Mouse (Mus musculus): ENCODE results near the gene Rarres1. TPM values are rescaled to one million over a fixed set of nuclear protein-coding genes. Genes with fewer than 3 reads are reported as not detected.

Rarres1 gene
- polyA plus RNA-seq (2012; rRNA removed), result 0.55 and 0.91 TPM in 2 replicates

DNA sequence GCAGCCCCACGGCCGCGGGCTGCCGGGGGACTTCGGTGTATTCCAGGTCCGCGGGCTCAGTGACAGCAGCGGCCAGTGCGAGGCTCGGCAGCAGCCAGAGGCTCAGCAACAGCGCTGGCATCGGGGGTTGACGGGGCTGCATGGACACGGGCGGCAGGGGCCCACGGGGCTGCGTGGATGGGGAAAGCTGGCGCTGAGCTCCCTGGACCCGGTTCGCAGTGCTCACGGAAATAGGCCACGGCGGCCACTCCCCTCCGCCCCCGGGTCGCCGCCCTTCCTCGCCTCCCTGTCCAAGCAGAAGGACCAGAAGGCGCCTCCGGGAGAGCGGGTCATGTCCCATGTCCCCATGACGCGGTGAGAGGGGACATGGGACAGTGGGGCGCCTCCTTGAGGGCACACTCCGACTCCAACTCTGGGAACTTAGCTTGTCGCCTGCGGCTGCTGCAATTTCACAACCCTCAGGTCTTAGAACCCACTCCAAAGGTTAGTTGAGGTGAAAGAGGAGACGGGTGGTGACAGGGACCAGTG lies at the start of gene Rarres1:
Gene Rarres1 (minus strand): TSS at position 250 of the 528 bp plus-strand sequence.
- no peak for DNase-seq (ENCODE audit: low spot score)

DNA sequence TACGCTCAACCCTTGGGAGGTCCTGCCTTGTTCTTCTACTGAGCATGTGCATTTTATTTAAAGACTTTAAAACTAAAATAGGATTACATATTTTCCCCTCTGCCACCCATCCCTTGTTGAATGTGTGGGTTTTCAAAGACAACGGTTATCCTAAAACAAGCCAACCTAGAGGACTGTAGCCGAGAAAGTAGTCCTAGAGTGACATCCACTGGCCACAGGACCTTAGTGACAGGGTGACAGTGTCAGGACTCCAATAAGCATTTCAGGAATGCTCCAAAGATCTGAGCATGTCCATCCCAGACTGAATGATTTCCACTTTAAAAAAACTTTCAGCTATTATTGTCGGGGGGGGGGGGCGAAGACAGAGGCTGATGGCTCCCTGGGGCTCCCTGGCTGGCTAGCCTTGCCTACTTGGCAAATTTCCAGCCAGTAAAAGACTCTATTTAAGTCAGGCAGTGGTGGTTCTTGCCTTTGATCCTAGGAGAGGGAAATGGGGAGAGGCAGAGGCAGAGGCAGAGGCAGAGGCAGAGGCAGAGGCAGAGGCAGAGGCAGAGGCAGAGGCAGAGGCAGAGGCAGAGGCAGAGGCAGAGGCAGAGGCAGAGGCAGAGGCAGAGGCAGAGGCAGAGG lies 49.5 kb upstream of the Rarres1 start:
- no peak for DNase-seq (ENCODE audit: low spot score)

DNA sequence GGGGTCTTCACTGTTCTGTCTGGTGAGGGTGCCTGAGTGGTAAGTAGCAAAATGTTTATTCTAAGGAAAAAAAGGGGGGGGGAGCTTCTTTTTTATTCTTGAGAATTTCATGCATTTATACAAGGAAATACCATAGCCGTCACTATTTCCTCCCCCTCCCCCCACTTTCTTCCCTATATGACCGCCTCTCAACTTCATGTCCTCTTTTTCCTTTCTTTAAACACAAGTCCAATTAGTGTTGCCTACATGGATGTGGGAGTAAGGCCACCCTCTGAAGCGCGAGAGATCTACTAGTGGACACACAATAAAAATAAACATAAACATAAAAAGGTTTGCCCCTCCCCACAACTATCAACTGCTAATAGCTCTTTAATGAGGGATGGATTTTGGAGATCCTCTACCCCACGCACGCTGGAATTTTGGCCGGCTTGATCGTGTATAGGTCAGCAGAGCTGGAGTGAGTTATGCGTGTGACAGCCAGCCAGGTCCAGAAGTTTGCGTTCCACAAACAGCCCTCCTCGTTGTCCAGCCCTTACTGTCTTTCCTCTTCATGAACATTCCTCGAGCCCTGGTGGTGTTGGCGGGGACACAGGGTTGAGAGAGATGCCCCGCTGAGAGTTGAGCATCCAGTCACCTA lies 42.5 kb upstream of the Rarres1 start:
- no peak for DNase-seq (ENCODE audit: low spot score)

DNA sequence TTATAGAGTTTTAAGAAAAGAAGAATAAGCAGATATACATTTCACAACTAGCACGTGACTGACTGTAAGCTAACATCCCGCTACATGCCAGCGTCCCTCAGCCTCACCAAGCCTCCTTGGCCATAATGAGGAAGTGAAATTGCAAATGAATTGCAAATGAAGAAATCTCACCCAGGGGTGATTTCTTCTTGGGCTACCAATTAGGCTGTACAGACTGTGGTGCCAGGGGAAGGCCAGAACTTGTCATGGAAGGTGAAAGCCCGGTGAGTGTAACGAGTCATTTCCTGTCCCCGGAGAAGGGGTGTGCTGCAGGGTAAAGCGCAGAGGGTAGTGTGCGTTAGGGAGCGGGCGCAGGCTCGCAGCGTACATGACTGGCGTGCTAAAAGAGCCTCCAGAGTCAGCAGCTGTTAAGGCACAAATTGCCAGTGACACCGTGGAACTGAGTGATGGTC lies 41.9 kb upstream of the Rarres1 start:
- no peak for DNase-seq (ENCODE audit: low spot score)

DNA sequence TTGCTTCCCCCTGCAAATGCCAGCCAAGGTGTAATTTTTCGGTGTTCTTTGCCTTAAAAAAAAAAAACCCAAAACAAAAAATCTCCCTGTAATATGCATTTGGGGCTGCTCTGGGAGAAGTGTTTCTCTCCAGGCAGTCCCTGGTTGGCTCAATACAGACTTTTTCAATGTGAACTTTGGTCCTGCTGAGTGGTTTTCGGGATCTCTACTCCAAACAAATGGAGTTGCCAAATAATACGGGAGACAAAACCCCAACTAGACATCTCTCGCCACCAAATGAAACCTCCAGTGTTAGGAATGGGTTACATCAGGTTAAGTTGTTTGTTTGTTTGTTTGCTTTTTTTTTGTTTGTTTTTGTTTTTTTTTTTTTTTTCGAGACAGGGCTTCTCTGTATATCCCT lies 39.9 kb upstream of the Rarres1 start:
- no peak for DNase-seq (ENCODE audit: low spot score)

DNA sequence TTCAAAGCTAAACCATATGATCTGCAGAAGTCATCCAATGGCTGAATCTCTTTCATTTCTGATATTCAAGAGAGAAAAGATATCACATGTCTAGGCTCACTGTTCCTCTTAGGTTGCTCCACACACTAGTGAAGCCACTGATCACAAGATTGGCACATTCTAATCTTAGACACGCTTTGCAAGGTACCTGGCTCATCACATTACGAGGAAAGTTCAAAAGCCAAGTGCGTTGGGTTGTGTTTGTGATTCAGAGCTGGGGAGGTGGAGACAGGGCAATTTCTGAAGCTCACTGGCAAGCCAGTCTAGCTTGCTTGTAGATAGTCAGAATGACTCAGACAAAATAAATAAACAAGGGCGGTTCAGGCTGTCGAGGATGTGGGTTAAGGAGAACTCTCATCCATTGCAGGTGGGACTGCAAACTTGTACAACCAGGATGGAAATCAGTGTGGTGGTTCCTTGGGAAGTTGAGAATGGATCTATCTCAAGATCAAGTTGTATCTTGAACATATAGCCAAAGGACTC lies 38.7 kb upstream of the Rarres1 start:
- DNase-seq (ENCODE audit: low spot score), result no peak

DNA sequence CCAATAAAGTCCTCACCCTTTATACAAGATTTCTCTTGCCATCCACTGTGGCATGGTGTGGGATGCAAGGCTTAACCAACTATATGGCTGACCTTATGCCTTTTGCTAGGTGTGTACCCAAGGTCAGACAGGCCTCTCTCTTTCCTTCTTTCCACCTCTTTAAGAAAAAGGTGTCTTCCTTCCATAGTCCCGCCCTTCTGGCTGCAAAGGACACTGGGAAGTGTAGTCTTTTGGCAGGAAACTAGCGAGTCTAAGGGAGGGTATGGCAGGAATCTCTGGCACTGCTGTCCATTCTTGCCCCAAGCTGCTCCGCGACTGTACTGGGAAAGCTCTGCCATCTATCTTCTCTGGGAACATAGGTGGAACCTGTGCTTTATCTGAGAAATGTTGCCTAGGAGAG lies 38.0 kb upstream of the Rarres1 start:
- no peak for DNase-seq (ENCODE audit: low spot score)

DNA sequence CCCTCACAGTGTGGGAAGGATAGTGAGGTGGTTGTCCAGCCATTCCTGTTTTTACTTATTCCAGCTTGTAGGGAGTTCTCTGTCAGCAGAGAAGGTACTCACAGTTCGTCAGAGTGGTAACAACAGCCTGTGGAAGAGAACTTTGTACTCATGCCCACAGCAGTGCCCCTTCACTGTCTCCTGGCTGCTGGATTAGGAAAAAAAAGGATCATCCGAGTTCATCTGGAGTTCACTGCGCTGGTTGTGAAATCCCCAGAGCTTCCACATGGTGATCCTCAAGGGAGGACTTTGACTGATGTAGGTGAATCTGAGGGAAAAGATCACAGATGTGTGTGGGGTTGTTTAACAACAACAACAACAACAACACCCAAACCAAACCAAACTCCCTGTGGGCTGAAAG lies 35.9 kb upstream of the Rarres1 start:
- no peak for DNase-seq (ENCODE audit: low spot score)

DNA sequence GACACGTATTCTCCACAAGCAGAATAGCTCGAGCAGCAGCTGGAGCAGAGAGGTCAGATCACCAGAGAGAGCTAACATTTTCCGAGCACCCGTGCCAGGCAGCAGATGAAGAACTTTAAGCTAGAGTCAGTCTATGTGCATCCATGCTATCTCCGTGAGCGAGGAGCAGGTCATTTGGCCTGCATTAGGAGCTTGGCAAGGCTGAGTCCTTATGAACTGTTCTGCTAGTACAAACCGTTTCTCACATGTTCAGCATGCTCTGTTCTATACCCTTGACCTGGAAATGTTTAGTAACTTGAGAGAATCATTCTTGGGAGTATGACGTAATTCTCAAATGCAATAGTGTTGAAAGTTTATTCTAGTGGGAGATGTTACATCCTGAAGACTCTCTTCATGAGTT lies 28.3 kb upstream of the Rarres1 start:
- no peak for DNase-seq (ENCODE audit: low spot score)

DNA sequence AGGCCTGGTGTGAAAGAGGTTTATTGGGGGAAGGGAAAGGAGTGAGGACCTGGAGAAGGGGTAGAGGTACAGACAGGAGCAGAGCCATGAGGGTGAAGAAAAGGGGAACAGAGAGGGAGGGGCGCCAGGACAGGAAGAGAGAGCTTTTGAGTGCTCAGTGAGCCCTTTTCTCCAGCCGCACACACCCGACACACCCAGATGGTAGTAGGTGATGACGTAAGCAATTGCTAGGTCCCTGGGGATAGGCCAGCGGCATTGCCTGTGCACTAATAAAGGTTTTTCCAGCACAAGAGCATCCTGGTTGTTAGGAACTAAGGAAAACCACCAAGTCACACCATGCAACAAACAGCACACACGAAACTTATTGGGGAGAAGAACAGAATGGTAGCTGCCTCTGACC lies 9.4 kb upstream of the Rarres1 start:
- no peak for DNase-seq (ENCODE audit: low spot score)

DNA sequence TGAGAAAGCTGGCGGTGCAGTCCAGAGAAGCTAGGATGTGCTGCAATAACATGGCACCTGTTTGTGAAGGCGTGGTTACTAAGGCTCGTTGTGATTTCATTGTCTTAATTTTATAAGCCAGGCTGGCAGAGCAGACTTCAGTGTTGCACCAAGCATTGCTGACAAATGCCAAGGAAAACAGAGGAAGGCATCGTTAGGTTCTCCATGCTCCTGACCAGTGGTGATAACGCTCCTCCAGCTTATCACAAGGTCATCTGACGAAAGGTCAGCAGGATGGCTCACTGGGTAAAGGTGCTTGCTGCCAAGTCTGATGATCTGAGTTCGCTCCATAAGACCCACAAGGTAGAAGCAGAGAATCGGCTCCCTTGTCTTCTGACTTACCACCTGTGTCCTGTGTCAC lies 7.4 kb upstream of the Rarres1 start:
- DNase-seq (ENCODE audit: low spot score), result no peak

DNA sequence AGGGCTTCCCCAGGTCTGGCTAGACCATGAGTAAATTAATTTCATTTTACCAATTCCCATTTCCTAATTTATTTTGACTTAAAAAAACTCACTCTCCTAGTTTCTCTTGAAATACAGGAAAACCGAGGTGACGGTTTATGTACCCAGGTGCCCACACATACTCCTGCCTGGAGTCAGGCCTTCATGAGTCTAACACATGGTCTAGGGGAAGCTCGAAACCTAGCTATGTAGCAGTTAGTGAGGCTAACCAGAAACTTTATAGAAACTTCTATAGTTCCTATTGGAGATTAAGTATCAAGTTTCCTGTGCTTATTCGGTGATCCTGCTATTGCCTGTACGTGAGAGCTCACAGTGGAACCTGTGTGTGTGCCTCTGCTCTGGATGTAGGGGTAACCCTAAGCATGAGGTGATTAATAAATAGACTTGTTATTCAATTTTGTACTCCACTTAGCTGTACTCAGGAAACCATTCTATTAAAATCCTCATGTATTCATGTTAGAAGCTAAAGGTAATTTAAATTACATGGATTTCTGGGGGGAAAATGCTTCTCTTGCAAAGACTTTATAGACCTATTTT lies 5.3 kb upstream of the Rarres1 start:
- DNase-seq (ENCODE audit: low spot score), result no peak

DNA sequence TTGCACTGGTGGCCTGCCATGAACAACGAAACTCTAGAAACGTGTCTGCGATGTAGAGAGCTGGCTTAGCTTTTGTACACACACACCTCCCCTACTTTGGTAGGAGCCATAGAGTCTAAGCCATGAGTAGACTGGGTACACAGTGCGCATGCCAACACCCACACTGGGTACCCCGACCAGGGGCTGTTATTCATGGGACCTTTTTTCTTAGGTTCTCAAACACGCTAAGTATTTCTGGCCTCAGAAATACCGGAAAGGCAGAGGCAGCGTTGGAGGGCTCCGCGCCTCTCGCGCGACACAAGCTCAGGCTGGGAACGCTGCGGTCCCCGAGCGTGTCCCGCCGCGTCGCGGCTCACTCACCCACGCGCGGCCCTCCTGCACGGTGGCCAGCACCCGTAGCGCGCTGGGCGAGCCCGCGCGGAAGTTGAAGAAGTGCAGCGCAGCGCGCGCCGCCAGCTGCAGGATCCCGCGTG lies 486 bp downstream of the Rarres1 start:
- no peak for DNase-seq (ENCODE audit: low spot score)

DNA sequence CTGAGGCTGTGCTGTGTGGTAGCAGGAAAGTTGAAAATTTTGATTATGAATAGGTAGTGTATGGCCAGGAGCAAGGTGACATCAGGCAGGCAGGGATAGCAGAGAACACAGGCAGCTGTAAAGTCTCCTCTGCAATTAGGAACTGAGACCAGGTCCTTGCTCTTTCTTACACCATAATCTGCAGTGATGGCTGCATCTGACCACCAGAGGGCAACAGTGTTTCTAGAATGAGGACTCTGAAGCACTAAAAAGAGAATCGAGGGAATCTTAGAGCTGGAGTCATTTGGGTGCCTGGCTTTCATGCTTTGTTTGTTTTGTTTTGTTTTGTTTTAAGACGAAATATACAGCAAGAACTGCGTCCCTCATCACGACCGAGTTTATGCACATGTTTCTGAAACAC lies 2.5 kb downstream of the Rarres1 start:
- DNase-seq (ENCODE audit: low spot score), result peak; percentile 28

DNA sequence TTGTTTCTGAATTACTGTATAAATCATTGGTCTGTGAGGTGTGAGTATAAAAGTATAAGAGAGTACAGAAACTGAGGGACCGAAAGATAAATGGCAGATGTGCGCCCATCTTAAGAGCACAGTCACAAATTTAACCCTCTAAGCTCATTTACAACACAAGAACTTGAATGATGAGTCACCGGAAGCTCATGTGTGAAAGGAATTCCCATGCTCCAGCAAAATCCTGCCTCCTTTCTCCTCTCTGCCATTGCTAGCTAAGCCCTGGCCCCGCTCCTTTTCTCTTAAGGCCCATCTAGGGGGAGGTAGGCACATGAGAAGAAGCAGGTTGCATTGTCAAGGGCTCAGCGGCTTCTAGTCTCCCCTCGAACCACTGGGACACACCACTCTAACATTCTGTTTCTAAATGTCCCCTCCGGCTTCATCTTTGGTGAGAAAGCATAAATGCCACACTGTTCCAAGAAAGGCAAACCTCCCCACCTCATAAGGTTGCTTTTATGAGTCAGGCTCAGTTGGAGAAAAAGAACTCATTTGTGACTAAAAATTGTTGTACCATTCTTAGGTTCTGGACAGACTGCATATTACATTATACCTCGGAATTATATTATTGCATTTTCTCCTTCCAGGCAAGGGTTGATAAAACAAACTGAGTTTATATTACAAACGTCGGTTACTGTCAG lies 7.0 kb downstream of the Rarres1 start:
- no peak for DNase-seq (ENCODE audit: low spot score)

DNA sequence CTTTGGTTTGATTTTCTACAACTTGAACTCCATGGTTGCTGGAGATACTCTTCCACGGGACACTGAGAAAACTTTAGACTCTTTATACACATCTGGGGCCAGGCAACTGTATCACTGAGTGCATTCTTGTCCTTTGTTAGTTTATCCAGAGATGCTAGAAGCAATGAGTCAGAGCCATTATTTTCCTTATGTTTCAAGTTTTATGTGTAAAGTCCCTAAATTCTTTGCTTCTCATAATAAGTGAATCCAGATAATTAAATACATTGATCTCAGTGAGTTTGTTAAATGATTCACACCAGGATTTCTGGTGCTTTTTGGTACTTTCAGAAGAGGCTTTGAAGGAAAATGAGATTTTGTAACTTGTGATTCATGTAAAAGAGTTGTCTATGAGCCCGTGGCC lies 10.0 kb downstream of the Rarres1 start:
- DNase-seq (ENCODE audit: low spot score), result no peak

DNA sequence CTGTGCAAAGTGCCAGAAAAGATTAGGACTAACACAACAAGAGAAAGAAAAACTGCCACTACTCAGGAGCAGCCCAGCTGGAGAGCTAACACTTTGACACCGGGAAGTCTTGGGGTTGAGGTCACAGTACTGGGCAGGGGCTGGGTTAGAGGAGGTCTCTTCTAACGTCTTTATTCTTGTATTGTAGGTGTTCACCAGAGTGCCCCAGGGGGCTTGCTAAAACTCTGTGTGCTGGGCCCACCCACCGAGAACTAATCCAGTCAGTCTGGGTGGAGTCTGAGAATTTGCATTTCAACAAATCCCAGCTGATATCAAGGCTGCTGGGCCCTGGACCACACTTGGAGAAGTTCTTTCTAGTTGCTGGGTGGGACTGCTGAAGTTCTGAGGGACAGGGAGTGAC lies 11.4 kb downstream of the Rarres1 start:
- no peak for DNase-seq (ENCODE audit: low spot score)

DNA sequence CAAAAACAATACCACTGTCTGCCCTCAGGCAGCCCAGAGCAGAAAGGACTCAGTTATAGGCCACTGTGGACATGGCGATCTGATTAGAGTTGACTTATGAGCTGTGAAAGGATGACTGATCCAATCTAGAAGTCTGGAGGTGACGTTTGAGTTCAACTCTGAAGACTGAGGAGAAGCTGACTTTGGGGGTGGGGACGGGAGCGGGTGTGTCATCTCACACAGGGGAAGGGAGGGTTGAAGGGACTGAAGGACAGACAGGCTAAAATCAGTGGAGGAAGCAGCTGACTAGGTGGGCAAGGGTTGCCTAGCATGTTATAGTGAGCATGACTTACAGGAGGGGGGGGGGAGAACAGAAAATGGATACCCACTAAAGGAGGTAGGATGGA lies 15.9 kb downstream of the Rarres1 start:
- no peak for DNase-seq (ENCODE audit: low spot score)

DNA sequence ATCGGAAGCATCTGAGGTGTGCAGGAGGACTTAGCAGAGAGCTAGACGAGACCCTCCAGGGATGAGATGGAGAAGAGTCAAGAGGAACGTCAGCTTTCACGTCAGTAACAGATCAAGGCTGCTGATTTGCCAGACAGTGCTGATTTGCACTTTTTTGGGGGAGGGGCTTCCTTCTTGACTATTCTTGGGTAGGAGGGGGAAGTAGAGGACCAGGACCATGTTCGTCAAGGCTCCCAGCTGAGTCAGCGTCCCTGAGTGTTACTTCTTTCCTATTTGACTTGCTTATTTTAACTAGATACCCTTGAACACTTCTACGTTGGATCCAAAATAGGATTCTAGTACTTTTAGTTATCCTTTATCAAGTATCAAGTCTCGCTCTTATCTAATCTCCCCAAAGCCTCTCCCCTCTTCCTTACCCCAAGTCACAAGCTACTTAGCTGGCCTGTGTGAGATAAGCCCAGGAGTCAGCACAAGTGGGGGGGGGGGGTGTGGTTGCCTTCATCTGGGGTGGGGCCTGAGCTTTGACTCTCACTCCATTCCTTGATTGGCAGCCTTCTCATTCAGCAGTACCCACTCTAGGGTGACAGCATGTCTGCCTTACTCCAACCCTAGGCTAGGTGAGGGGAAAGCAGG lies 16.4 kb downstream of the Rarres1 start:
- no peak for DNase-seq (ENCODE audit: low spot score)

DNA sequence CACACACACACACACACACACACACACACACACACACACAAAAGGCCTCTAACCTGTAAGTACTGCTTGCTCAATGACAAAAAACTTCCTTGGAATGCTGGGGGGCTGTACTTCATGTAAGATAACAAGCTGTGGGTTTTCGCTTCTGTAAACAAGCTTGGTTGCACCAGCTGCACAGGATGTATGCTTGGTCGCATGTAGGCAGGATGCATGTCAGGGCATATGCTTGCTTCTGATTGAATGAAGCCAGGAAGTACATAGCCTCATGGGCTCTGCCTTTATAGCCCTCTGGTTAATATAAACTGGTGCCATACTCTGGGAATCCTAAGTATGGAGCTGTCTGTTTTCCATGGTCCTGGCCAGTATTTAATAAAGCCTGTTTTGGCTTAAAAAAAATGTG lies 17.3 kb downstream of the Rarres1 start:
- no peak for DNase-seq (ENCODE audit: low spot score)

DNA sequence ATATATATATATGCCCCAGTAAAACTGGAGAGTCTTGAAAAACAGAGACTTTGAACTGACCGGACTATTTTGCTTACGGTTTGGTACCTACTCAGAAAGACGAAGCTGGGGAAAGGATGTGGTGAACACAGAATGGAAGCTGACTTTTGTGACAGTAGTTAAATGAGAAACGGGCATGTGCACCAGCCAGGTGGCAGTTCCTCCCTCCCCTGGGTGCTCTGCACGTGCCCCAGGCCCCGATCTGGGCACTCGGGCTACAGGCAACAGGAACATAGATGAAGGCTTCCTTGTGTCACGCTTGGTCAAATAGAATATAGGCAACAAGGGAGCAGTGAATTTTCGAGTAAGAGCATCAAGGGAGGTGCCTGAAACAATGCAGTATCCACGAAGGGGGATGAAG lies 19.0 kb downstream of the Rarres1 start:
- DNase-seq (ENCODE audit: low spot score), result no peak

DNA sequence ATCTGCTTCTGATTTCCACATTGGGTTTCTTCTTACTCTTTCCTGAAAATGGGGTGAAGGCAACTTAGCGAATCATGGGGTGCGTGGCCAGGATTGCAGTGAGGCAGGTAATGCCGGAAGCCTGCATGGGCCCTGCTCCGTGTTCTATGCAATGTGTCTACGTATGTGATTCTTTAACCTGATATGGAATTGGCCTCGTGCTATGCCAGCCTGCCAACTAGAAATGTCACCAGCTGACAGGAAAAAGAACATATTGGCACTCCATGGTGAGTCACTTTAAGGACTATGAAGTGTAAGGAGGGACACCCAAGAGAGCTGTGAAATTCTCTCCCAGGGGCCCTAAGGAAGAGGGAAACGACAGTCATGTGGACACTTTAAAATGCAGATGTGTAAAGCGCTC lies 22.2 kb downstream of the Rarres1 start:
- DNase-seq (ENCODE audit: low spot score), result no peak

Data from urinary bladder, adult 2 months (tissue).